Mouse (Mus musculus): ENCODE measurements around the gene Smgc. TPM values are rescaled to one million over a fixed set of nuclear protein-coding genes. Genes with fewer than 3 reads are reported as not detected.
"Not testable (repeated sequence)": the region's sequence is repeated elsewhere in the genome, so short reads cannot be mapped to it uniquely, and the experiment has no call there.

Smgc gene
- not detected in 2 replicates for polyA plus RNA-seq (2011; ENCODE audit: insufficient read depth, insufficient read length, low replicate concordance, missing spikeins)

- no peak for TF ChIP-seq CTCF (IDR thresholded peaks at IDR 0.05; ENCODE audit: control insufficient read depth, insufficient read depth, low read length)
- TF ChIP-seq POLR2A (IDR thresholded peaks at IDR 0.05; ENCODE audit: borderline replicate concordance, control insufficient read depth, low read depth, low read length): no peak
- WGBS: 84% methylated on average over 7 of the region's 7 CpGs
- H3K27ac ChIP-seq (ENCODE audit: control insufficient read depth, insufficient read depth, low read depth, low read length, poor library complexity): no peak within 1 kb of the TSS
- no peaks in the 10 kb centered on the region for H3K4me1 ChIP-seq (ENCODE audit: control insufficient read depth, insufficient read depth, low read length)
- no peak within 1 kb of the TSS for H3K4me3 ChIP-seq (replicated peaks; ENCODE audit: control insufficient read depth, low read depth, low read length)
Observed at GRCm38 (mm10) chr15:91837965-91838364, at the start of gene Smgc. TSS of gene Smgc (plus strand) at chr15:91838265.

- TF ChIP-seq CTCF (IDR thresholded peaks at IDR 0.05; ENCODE audit: control insufficient read depth, insufficient read depth, low read length): no peak
- TF ChIP-seq POLR2A (IDR thresholded peaks at IDR 0.05; ENCODE audit: borderline replicate concordance, control insufficient read depth, low read depth, low read length): no peak
- Histone ChIP-seq H3K4me3 (replicated peaks; ENCODE audit: control insufficient read depth, low read depth, low read length) (no peak overlapping the region), H3K4me1 (ENCODE audit: control insufficient read depth, insufficient read depth, low read length) (no peaks in the 10 kb centered on the region), H3K27ac (ENCODE audit: control insufficient read depth, insufficient read depth, low read depth, low read length, poor library complexity) (no peak overlapping the region)
- 88% methylated on average over 11 of the region's 11 CpGs for WGBS
Observed at GRCm38 (mm10) chr15:91788338-91788737, 49.7 kb upstream of the Smgc start.

GRCm38 (mm10) chr15:91806463-91806862 is 31.6 kb upstream of the Smgc start:
- 80% methylated on average over 4 of the region's 4 CpGs for WGBS
- TF ChIP-seq POLR2A (IDR thresholded peaks at IDR 0.05; ENCODE audit: borderline replicate concordance, control insufficient read depth, low read depth, low read length) (no peak), CTCF (IDR thresholded peaks at IDR 0.05; ENCODE audit: control insufficient read depth, insufficient read depth, low read length) (no peak)
- Histone ChIP-seq H3K4me1 (ENCODE audit: control insufficient read depth, insufficient read depth, low read length) (no peaks in the 10 kb centered on the region), H3K27ac (ENCODE audit: control insufficient read depth, insufficient read depth, low read depth, low read length, poor library complexity) (no peak overlapping the region), H3K4me3 (replicated peaks; ENCODE audit: control insufficient read depth, low read depth, low read length) (no peak overlapping the region)

GRCm38 (mm10) chr15:91835319-91835718 is 2.7 kb upstream of the Smgc start:
- Histone ChIP-seq H3K4me1 (ENCODE audit: control insufficient read depth, insufficient read depth, low read length) (no peaks in the 10 kb centered on the region), H3K27ac (ENCODE audit: control insufficient read depth, insufficient read depth, low read depth, low read length, poor library complexity) (no peak overlapping the region), H3K4me3 (replicated peaks; ENCODE audit: control insufficient read depth, low read depth, low read length) (no peak overlapping the region)
- WGBS: 63% methylated on average over 6 of the region's 6 CpGs
- TF ChIP-seq POLR2A (IDR thresholded peaks at IDR 0.05; ENCODE audit: borderline replicate concordance, control insufficient read depth, low read depth, low read length): no peak

- not testable (repeated sequence) for H3K4me3 ChIP-seq (replicated peaks; ENCODE audit: control insufficient read depth, low read depth, low read length); H3K4me1 ChIP-seq (ENCODE audit: control insufficient read depth, insufficient read depth, low read length); H3K27ac ChIP-seq (ENCODE audit: control insufficient read depth, insufficient read depth, low read depth, low read length, poor library complexity)
- WGBS: 57% methylated on average over 5 of the region's 5 CpGs
Observed at GRCm38 (mm10) chr15:91864130-91864529, 26.1 kb downstream of the Smgc start.

- WGBS: 54% methylated on average over 6 of the region's 6 CpGs
- Histone ChIP-seq H3K4me1 (ENCODE audit: control insufficient read depth, insufficient read depth, low read length) (no peaks in the 10 kb centered on the region), H3K4me3 (replicated peaks; ENCODE audit: control insufficient read depth, low read depth, low read length) (no peak overlapping the region), H3K27ac (ENCODE audit: control insufficient read depth, insufficient read depth, low read depth, low read length, poor library complexity) (no peak overlapping the region)
- no peak for TF ChIP-seq CTCF (IDR thresholded peaks at IDR 0.05; ENCODE audit: control insufficient read depth, insufficient read depth, low read length)
- no peak for TF ChIP-seq POLR2A (IDR thresholded peaks at IDR 0.05; ENCODE audit: borderline replicate concordance, control insufficient read depth, low read depth, low read length)
Observed at GRCm38 (mm10) chr15:91900245-91900644, 62.2 kb downstream of the Smgc start.

GRCm38 (mm10) chr15:91907046-91907445 is 69.0 kb downstream of the Smgc start:
- WGBS: 91% methylated on average over 3 of the region's 11 CpGs
- H3K4me1 ChIP-seq (ENCODE audit: control insufficient read depth, insufficient read depth, low read length); H3K4me3 ChIP-seq (replicated peaks; ENCODE audit: control insufficient read depth, low read depth, low read length); H3K27ac ChIP-seq (ENCODE audit: control insufficient read depth, insufficient read depth, low read depth, low read length, poor library complexity): not testable (repeated sequence)

Other genes with a start within 250 kb of the Smgc start
- gene Lrrk2, start 165.1 kb upstream of the Smgc start, polyA plus RNA-seq (2011; ENCODE audit: insufficient read depth, insufficient read length, low replicate concordance, missing spikeins): 7.4 and 20.5 TPM in 2 replicates
- gene Cntn1, start 212.9 kb downstream of the Smgc start, polyA plus RNA-seq (2011; ENCODE audit: insufficient read depth, insufficient read length, low replicate concordance, missing spikeins): 0.22 TPM in 1 of 2 replicates, not detected in the other

Data from bone marrow, adult 2 months (tissue).